Mouse (Mus musculus) forebrain, embryonic 15.5 days (tissue): ENCODE measurements around the gene Adcy1. TPM values are rescaled to one million over a fixed set of nuclear protein-coding genes. Genes with fewer than 3 reads are reported as not detected.

Experiments
- ATAC-seq: fragments of 200-750 bp; cut with Nextera tagmentation; replicated peaks from 2 replicates; pipeline ENCODE4 v1.8.0; 2017; ENCODE audit warnings: mild to moderate bottlenecking, moderate TSS enrichment, moderate library complexity
- H3K27ac ChIP-seq: fragments of 300-500 bp; sonication (generic); replicated peaks from 2 replicates; pipeline ENCODE4 v1.5.1; 2015; ENCODE audit warnings: mild to moderate bottlenecking, inconsistent platforms
- H3K27me3 ChIP-seq: fragments of 300-500 bp; sonication (generic); 2 replicates; pipeline ENCODE4 v1.6.1; 2015; ENCODE audit warnings: inconsistent platforms
- H3K36me3 ChIP-seq: fragments of 300-500 bp; sonication (generic); 2 replicates; pipeline ENCODE4 v1.6.1; 2015; ENCODE audit warnings: mild to moderate bottlenecking, inconsistent platforms
- H3K4me1 ChIP-seq: fragments of 300-500 bp; sonication (generic); 2 replicates; pipeline ENCODE4 v1.6.1; 2015; ENCODE audit warnings: inconsistent platforms
- H3K4me2 ChIP-seq: fragments of 300-500 bp; sonication (generic); replicated peaks from 2 replicates; pipeline ENCODE4 v1.6.1; 2015; ENCODE audit warnings: mild to moderate bottlenecking, inconsistent platforms
- H3K4me3 ChIP-seq: fragments of 300-500 bp; sonication (generic); 2 replicates; pipeline ENCODE4 v1.5.1; 2015; ENCODE audit warnings: mild to moderate bottlenecking, inconsistent platforms
- H3K9ac ChIP-seq: fragments of 300-500 bp; sonication (generic); replicated peaks from 2 replicates; pipeline ENCODE4 v1.6.1; 2015; ENCODE audit warnings: mild to moderate bottlenecking, inconsistent platforms
- H3K9me3 ChIP-seq: fragments of 300-500 bp; sonication (generic); 2 replicates; pipeline ENCODE4 v1.6.1; 2016; ENCODE audit warnings: inconsistent platforms
- WGBS: fragments of 180-500 bp; shearing (Covaris S2); methylation state at CpG from one replicate; pipeline ENCODE4 v1.1.7; 2015; ENCODE audit warnings: mixed read lengths; 5-methylcytosine and 5-hydroxymethylcytosine counted together
- polyA plus RNA-seq: library from polyadenylated mRNA; unstranded; fragments of >200 nt; fragmentation: Nextera tagmentation; extraction: Ambion mirVana; gene quantifications from 2 replicates; pipeline ENCODE4 v1.2.1, GENCODE M21; 2015

The Adcy1 gene
- polyA plus RNA-seq, 1 experiment from 2014 or later = 6.9 TPM

DNA sequence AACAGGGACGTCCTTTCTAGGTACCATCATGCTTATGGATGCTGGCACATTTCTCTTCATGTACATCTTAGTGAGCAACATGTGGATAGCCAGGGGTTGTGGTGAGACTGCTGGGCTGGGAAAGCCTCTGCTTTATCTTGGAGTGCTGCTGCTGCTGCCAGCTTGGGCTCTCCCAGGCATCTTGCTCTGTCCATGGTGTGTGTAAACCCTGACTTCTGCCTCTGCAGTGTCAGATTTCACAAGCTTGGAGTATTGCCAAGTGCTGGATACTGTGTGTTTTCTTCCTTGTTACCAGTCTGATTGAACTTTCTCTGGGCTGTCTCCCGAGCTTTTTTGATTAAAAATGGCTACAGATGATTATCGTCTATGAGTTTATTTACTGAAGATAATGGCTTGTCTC is 79.4 kb downstream of the Adcy1 start:
- no peaks in the 10 kb centered on the region for H3K9me3 ChIP-seq
- H3K9ac ChIP-seq = no peak overlapping the region
- H3K36me3 ChIP-seq = no peaks in the 10 kb centered on the region
- H3K4me2 ChIP-seq = no peak overlapping the region
- H3K27ac ChIP-seq = no peak overlapping the region
- H3K4me1 ChIP-seq = no peaks in the 10 kb centered on the region
- WGBS = 53% methylated on average over 3 of the region's 3 CpGs
- no peak overlapping the region for H3K4me3 ChIP-seq
- ATAC-seq = no peak
- H3K27me3 ChIP-seq = no peaks in the 10 kb centered on the region

DNA sequence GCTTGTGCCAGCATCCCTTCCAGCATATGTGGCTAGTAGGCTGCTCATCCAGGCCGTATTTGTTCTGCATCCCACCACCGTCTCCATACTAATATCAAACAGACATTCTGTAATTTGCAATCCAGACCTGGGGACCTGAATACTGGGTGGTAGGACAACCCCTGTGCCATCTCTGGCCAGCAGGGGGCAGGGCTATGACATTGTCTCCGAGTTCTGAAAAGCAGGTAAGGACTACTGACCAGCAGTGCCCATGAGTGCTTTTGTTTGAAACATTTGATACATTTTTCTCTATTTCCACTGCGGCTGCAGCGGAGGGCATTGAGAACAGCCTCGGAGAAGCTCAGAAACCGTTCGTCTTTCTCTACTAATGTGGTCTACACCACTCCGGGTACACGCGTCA is 81.1 kb downstream of the Adcy1 start:
- Histone ChIP-seq H3K9ac (no peak overlapping the region), H3K36me3 (no peaks in the 10 kb centered on the region), H3K27me3 (no peaks in the 10 kb centered on the region), H3K27ac (no peak overlapping the region), H3K4me1 (no peaks in the 10 kb centered on the region), H3K9me3 (no peaks in the 10 kb centered on the region), H3K4me2 (no peak overlapping the region), H3K4me3 (no peak overlapping the region)
- 91% methylated on average over 11 of the region's 11 CpGs for WGBS
- no peak for ATAC-seq

DNA sequence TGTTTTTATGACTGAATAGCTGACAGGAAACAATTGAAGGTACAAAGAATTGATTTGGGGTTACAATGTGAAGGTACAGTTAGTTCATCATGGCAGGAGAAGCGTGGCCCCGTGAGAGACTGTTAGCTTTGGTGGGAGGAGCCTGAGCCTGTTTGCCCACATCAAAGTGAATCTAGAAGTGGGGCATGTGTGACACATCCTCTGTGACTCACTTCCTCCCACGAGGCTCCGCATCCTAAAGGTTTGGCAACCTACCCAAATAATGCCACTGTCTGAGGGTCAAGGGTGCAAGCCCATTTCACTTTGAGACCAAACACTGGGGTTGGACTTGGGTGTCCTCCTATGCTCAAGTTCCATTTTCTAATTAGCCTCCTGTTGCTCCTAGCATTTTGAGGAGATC is 81.9 kb downstream of the Adcy1 start:
- no peaks in the 10 kb centered on the region for H3K27me3 ChIP-seq
- H3K9me3 ChIP-seq = no peaks in the 10 kb centered on the region
- H3K36me3 ChIP-seq = no peaks in the 10 kb centered on the region
- H3K27ac ChIP-seq = no peak overlapping the region
- no peak for ATAC-seq
- no peak overlapping the region for H3K4me2 ChIP-seq
- no peak overlapping the region for H3K9ac ChIP-seq
- no peaks in the 10 kb centered on the region for H3K4me1 ChIP-seq
- H3K4me3 ChIP-seq = no peak overlapping the region
- WGBS = 84% methylated on average over 4 of the region's 4 CpGs

DNA sequence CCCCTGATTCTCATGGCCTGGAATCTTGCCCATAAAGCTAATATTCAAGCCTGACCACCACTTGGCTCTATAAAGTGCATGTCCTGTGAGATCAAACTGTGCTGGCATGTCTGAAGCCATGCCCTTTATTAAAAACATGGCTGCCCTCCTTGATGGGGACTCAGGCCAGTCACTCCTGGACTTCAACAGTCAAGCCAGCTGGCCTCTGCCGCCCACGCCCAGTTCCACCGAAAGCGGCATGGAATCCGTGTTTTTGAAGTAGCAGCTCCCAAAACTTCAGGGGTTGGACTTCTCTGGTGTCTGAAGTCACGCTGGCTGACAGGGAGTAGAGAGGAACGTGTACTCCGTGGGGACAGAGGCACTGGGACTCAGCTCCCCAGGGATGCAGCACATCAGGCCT is 84.2 kb downstream of the Adcy1 start:
- H3K27me3 ChIP-seq = no peaks in the 10 kb centered on the region
- no peaks in the 10 kb centered on the region for H3K4me1 ChIP-seq
- no peak overlapping the region for H3K27ac ChIP-seq
- no peak overlapping the region for H3K9ac ChIP-seq
- ATAC-seq = no peak
- no peaks in the 10 kb centered on the region for H3K9me3 ChIP-seq
- H3K4me3 ChIP-seq = no peak overlapping the region
- 95% methylated on average over 8 of the region's 8 CpGs for WGBS
- H3K36me3 ChIP-seq = no peaks in the 10 kb centered on the region
- H3K4me2 ChIP-seq = no peak overlapping the region

DNA sequence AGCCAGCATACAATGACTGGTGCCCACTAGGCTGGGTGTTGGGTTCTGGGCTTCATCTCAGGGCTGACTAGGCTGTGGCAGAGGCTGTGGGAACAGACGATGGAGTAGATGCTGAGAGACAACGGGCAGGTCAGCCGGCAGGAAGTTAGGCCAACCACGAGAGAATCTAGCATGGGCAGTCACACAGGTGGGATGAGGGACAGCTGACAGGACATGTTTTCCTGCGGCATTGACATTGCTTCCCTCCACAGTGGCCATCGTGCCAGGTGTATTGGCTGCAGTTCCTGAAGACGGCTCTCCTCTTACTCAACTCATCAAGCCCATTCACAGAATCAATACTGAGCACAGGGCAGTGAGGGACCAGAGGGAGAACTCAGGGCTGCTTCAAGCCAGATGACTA is 84.7 kb downstream of the Adcy1 start:
- 92% methylated on average over 7 of the region's 7 CpGs for WGBS
- no peaks in the 10 kb centered on the region for H3K36me3 ChIP-seq

DNA sequence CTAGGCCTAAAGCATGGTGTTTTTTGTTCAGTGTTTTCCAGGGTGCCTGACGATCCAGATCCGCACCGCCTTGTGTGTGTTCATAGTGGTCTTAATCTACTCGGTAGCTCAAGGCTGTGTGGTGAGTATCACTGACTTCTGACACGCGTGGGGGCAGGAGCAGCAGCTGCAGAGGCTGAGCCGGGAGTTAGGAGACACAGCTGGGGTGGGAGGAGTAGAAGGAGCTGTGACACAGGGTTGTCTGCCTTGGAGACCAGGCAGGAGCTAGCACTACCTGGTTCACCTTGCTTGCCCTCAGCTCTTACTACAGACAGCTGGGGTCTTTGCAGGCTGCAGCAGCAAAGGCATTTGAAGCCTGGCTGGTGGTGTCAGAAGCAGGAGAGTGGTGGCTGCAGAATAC is 86.2 kb downstream of the Adcy1 start:
- WGBS = 82% methylated on average over 7 of the region's 7 CpGs

More for the DNA sequence above, 84.7 kb downstream of the Adcy1 start:
- ATAC-seq = no peak
- no peak overlapping the region for H3K27ac ChIP-seq
- no peak overlapping the region for H3K9ac ChIP-seq
- H3K4me3 ChIP-seq = no peak overlapping the region
- no peaks in the 10 kb centered on the region for H3K9me3 ChIP-seq
- no peak overlapping the region for H3K4me2 ChIP-seq
- no peaks in the 10 kb centered on the region for H3K27me3 ChIP-seq
- H3K4me1 ChIP-seq = no peaks in the 10 kb centered on the region

DNA sequence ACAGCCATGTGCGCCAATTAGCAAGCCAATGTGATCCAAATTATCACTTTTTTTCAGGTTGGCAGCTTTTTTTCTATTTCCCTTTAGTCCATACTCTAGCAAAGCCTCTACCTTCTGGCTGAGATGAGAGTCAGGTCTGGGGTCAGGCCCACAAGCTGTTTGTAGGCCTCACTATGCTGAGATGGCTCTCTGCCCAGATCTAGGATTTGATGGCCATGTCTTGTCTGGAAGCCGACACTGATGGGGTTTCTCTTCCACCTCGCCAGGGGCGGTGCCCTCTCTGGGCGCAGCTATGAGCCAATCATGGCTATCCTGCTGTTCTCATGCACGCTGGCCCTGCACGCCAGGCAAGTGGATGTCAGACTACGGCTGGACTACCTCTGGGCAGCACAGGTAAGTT is 87.2 kb downstream of the Adcy1 start:
- no peak overlapping the region for H3K4me2 ChIP-seq
- peak; percentile 42; the same call in 1 of the 2 replicates for ATAC-seq
- no peak overlapping the region for H3K9ac ChIP-seq
- H3K27me3 ChIP-seq = no peaks in the 10 kb centered on the region
- H3K4me3 ChIP-seq = no peak overlapping the region
- H3K36me3 ChIP-seq = no peaks in the 10 kb centered on the region
- no peaks in the 10 kb centered on the region for H3K9me3 ChIP-seq
- no peaks in the 10 kb centered on the region for H3K4me1 ChIP-seq
- 83% methylated on average over 8 of the region's 8 CpGs for WGBS
- no peak overlapping the region for H3K27ac ChIP-seq

More for the DNA sequence above, 86.2 kb downstream of the Adcy1 start:
- H3K27ac ChIP-seq = no peak overlapping the region
- H3K4me1 ChIP-seq = no peaks in the 10 kb centered on the region
- H3K36me3 ChIP-seq = no peaks in the 10 kb centered on the region
- no peaks in the 10 kb centered on the region for H3K27me3 ChIP-seq
- H3K4me2 ChIP-seq = no peak overlapping the region
- H3K9me3 ChIP-seq = no peaks in the 10 kb centered on the region
- no peak overlapping the region for H3K9ac ChIP-seq
- H3K4me3 ChIP-seq = no peak overlapping the region
- ATAC-seq = no peak

DNA sequence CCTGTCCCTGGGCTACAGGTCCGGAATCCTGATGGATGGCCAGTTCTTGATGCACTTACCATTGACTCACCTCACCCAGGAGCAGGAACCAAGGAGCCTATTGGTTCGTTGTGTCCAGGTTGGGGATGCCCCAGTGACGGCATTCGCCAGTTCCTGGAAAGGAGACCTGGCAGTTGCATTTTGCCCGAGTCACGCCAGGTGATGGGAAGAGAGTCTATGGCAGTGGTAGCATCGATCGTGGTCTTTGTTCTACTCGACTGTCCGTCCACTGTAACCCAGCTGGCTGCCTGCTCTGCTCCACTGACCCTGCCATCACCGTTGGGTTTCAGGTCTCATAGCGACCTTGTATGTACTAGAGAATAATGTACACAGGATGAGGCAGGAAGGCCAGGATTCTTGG is 89.1 kb downstream of the Adcy1 start:
- Histone ChIP-seq H3K4me2 (no peak overlapping the region), H3K36me3 (no peaks in the 10 kb centered on the region), H3K27ac (no peak overlapping the region), H3K4me3 (no peak overlapping the region), H3K27me3 (no peaks in the 10 kb centered on the region), H3K9ac (no peak overlapping the region), H3K9me3 (no peaks in the 10 kb centered on the region), H3K4me1 (no peaks in the 10 kb centered on the region)
- 95% methylated on average over 12 of the region's 12 CpGs for WGBS
- ATAC-seq = no peak

DNA sequence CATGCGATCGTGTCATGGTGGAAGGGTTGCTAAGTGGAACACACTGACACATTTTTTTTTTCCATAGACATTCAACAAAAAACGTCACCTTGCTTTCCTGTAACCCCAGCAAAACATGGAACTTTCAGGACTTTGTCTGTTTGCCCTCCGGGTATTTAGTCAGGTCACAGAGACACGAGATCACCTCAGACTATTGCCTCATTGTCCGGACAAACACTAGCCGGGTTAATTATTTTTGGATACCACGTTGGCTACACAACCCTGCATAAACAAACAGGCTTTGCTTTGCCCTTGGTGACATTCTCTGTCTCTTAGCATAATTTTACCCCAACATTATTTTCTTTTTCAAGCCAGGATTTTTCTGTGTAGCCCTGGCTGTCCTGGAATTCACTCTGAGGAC is 89.8 kb downstream of the Adcy1 start:
- no peak overlapping the region for H3K9ac ChIP-seq
- no peak overlapping the region for H3K4me2 ChIP-seq
- no peaks in the 10 kb centered on the region for H3K4me1 ChIP-seq
- no peak for ATAC-seq
- no peak overlapping the region for H3K4me3 ChIP-seq
- no peaks in the 10 kb centered on the region for H3K36me3 ChIP-seq
- no peaks in the 10 kb centered on the region for H3K9me3 ChIP-seq
- H3K27ac ChIP-seq = no peak overlapping the region
- 78% methylated on average over 8 of the region's 8 CpGs for WGBS
- no peaks in the 10 kb centered on the region for H3K27me3 ChIP-seq

DNA sequence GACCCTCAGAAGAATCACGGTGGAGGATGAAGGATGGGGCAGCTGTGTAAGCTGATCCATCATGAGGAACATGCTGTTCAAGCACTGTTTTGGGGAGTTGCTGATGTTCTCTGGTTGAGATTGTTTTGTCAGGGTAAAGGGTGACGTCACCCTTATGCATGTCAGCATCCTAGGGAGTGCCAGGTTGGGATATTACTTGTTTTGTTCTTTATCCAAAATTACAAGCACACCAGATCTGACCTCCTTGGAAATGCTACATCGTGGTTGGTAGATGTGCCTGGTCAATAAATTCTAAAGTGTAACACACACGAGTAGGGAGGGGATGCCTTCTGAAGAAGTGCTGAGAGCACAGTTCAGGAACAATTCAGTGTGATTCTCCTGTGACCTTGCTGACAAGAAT is 93.1 kb downstream of the Adcy1 start:
- 82% methylated on average over 4 of the region's 4 CpGs for WGBS

DNA sequence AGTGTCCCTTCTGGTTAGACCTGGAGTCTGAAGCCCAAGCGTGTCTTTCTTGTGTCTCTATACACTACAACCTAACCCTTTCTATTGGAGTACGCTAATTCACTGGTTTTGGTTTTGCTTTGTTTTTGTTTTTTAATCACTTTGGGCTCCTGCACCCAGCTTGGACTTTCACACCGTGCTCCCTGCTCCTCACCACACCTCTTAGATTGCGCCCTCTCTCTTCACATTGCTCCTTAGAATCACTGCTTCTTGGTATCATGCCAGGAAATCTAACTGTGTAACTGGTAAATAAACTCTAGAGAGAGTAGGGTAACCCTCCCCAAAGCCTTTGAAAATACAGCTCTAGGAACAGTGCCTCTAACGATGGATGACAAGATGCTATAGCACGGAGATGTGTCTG is 94.9 kb downstream of the Adcy1 start:
- no peak overlapping the region for H3K4me3 ChIP-seq
- H3K36me3 ChIP-seq = no peaks in the 10 kb centered on the region
- H3K27ac ChIP-seq = no peak overlapping the region
- 82% methylated on average over 6 of the region's 6 CpGs for WGBS
- H3K9ac ChIP-seq = no peak overlapping the region
- H3K9me3 ChIP-seq = no peaks in the 10 kb centered on the region
- 0 out of 2 replicates have a peak, but pooled peaks cover 6% of the 10 kb centered on the region for H3K4me1 ChIP-seq
- H3K27me3 ChIP-seq = no peaks in the 10 kb centered on the region
- no peak overlapping the region for H3K4me2 ChIP-seq
- ATAC-seq = no peak

More for the DNA sequence above, 93.1 kb downstream of the Adcy1 start:
- Histone ChIP-seq H3K4me3 (no peak overlapping the region), H3K4me1 (0 out of 2 replicates have a peak, but pooled peaks cover 6% of the 10 kb centered on the region), H3K36me3 (no peaks in the 10 kb centered on the region), H3K9me3 (no peaks in the 10 kb centered on the region), H3K27ac (no peak overlapping the region), H3K27me3 (no peaks in the 10 kb centered on the region), H3K9ac (no peak overlapping the region), H3K4me2 (no peak overlapping the region)
- ATAC-seq = no peak

DNA sequence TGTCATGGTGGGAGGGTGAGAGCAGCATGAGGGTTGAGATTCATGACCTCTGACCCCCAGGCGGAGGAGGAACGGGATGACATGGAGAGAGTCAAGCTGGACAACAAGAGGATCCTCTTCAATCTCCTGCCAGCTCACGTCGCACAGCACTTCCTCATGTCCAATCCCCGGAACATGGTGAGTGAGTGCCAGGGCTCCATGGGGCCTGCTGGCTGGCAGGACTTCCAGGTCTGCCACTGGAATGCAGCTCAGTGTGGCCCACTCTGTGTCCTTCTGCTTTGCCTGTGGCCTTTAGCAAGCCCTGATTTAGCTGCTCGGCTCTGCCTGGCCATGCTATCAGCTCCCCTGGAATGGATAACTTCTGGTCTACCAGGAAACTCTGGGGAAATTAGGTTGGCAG is 96.9 kb downstream of the Adcy1 start:
- H3K36me3 ChIP-seq = no peaks in the 10 kb centered on the region
- no peaks in the 10 kb centered on the region for H3K27me3 ChIP-seq
- 0 out of 2 replicates have a peak overlapping the region, but pooled peaks have one; percentile 7 for H3K9ac ChIP-seq
- 0 out of 2 replicates have a peak, but pooled peaks cover 6% of the 10 kb centered on the region for H3K4me1 ChIP-seq
- no peak overlapping the region for H3K4me2 ChIP-seq
- peak overlapping the region; percentile 27; the same call in 1 of the 2 replicates for H3K27ac ChIP-seq
- WGBS = 82% methylated on average over 6 of the region's 6 CpGs
- H3K9me3 ChIP-seq = no peaks in the 10 kb centered on the region
- no peak for ATAC-seq
- H3K4me3 ChIP-seq = no peak overlapping the region

DNA sequence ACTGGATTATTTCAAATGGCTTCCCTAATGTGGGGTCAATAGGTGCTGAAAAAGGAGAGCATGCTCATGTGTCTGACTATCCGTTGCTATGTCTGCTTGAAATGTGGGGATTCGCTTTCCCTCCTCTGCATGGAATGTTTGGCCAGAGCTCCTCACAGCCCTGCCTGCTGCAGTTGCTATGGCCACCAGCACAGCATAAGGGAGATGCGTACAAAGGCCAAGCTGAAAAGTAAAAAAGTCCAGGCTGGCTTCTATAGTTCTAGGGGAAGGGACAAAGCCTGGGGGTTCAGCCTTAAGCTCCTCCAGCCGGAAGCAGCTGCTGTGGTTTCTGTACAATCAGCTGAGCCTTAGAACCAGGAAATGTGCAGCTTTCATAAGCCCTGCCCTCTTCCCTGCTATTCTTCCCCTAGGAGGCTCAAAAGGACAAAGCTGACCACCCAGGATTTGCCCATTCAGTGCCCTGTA is 97.4 kb downstream of the Adcy1 start:
- Histone ChIP-seq H3K9ac (0 out of 2 replicates have a peak overlapping the region, but pooled peaks have one; percentile 7), H3K36me3 (no peaks in the 10 kb centered on the region), H3K4me3 (no peak overlapping the region), H3K4me1 (0 out of 2 replicates have a peak, but pooled peaks cover 6% of the 10 kb centered on the region), H3K27ac (peak overlapping the region; percentile 40), H3K9me3 (no peaks in the 10 kb centered on the region), H3K27me3 (no peaks in the 10 kb centered on the region), H3K4me2 (no peak overlapping the region)
- WGBS = 33% methylated on average over 4 of the region's 4 CpGs
- peak; percentile 74 for ATAC-seq
